Mouse (Mus musculus): ENCODE measurements around the gene Itga5. TPM values are rescaled to one million over a fixed set of nuclear protein-coding genes. Genes with fewer than 3 reads are reported as not detected.

Gene Itga5
- polyA plus RNA-seq, 1 experiment from 2014 or later, result 36.2 TPM

GRCm38 (mm10) chr15:103314181-103314580, 52.4 kb downstream of the Itga5 start:
- TF ChIP-seq CTCF (IDR thresholded peaks at IDR 0.05; ENCODE audit: low read depth) (no peak), EP300 (optimal IDR thresholded peaks at IDR 0.05) (no peak)
- WGBS, result 62% methylated on average over 20 of the region's 22 CpGs
- Histone ChIP-seq H3K4me3 (ENCODE audit: low read depth, low read length) (no peak overlapping the region), H3K36me3 (ENCODE audit: control insufficient read depth, insufficient read depth, low read length) (peaks cover 4% of the 10 kb centered on the region; the same call in 1 of the 2 replicates), H3K9me3 (ENCODE audit: control insufficient read depth, low read length) (no peaks in the 10 kb centered on the region), H3K27ac (replicated peaks) (no peak overlapping the region), H3K4me2 (replicated peaks; ENCODE audit: low read depth) (peak overlapping the region; percentile 50), H3K9ac (ENCODE audit: low read length) (no peak overlapping the region), H3K4me1 (replicated peaks; ENCODE audit: control insufficient read depth, insufficient read depth) (0 out of 2 replicates have a peak, but pooled peaks cover 2% of the 10 kb centered on the region), H3K27me3 (ENCODE audit: control insufficient read depth, insufficient read depth, low read length) (no peaks in the 10 kb centered on the region)
- ATAC-seq (ENCODE audit: low FRiP score, low TSS enrichment) (no peak), DNase-seq (ENCODE audit: low spot score) (no peak)

GRCm38 (mm10) chr15:103313495-103314095, 53.0 kb downstream of the Itga5 start:
- no peaks in the 10 kb centered on the region for H3K27me3 ChIP-seq (ENCODE audit: control insufficient read depth, insufficient read depth, low read length)
- no peak overlapping the region for H3K27ac ChIP-seq (replicated peaks)
- 0 out of 2 replicates have a peak, but pooled peaks cover 2% of the 10 kb centered on the region for H3K4me1 ChIP-seq (replicated peaks; ENCODE audit: control insufficient read depth, insufficient read depth)
- peak; percentile 45 for DNase-seq (ENCODE audit: low spot score)
- 0 out of 2 replicates have a peak overlapping the region, but pooled peaks have one; percentile 3 for H3K4me2 ChIP-seq (replicated peaks; ENCODE audit: low read depth)
- no peak for TF ChIP-seq EP300 (optimal IDR thresholded peaks at IDR 0.05)
- TF ChIP-seq CTCF (IDR thresholded peaks at IDR 0.05; ENCODE audit: low read depth), result peak; percentile 90
- H3K36me3 ChIP-seq (ENCODE audit: control insufficient read depth, insufficient read depth, low read length), result peaks cover 4% of the 10 kb centered on the region; the same call in 1 of the 2 replicates
- 25% methylated on average over 18 of the region's 18 CpGs for WGBS
- no peaks in the 10 kb centered on the region for H3K9me3 ChIP-seq (ENCODE audit: control insufficient read depth, low read length)
- H3K9ac ChIP-seq (ENCODE audit: low read length), result no peak overlapping the region
- ATAC-seq (ENCODE audit: low FRiP score, low TSS enrichment), result no peak; the same call in 1 of the 2 replicates
- no peak overlapping the region for H3K4me3 ChIP-seq (ENCODE audit: low read depth, low read length)

- DNase-seq (ENCODE audit: low spot score) (no peak), ATAC-seq (ENCODE audit: low FRiP score, low TSS enrichment) (no peak)
- no peak for TF ChIP-seq EP300 (optimal IDR thresholded peaks at IDR 0.05)
- TF ChIP-seq CTCF (IDR thresholded peaks at IDR 0.05; ENCODE audit: low read depth), result no peak
- no peaks in the 10 kb centered on the region for H3K9me3 ChIP-seq (ENCODE audit: control insufficient read depth, low read length)
- no peak within 1 kb of the TSS for H3K4me2 ChIP-seq (replicated peaks; ENCODE audit: low read depth)
- no peak within 1 kb of the TSS for H3K4me3 ChIP-seq (ENCODE audit: low read depth, low read length)
- no peak within 1 kb of the TSS for H3K27ac ChIP-seq (replicated peaks)
- WGBS, result 73% methylated on average over 6 of the region's 6 CpGs
- no peaks in the 10 kb centered on the region for H3K27me3 ChIP-seq (ENCODE audit: control insufficient read depth, insufficient read depth, low read length)
- peaks cover 4% of the 10 kb centered on the region; the same call in 1 of the 2 replicates for H3K36me3 ChIP-seq (ENCODE audit: control insufficient read depth, insufficient read depth, low read length)
- no peak within 1 kb of the TSS for H3K9ac ChIP-seq (ENCODE audit: low read length)
- H3K4me1 ChIP-seq (replicated peaks; ENCODE audit: control insufficient read depth, insufficient read depth), result 0 out of 2 replicates have a peak, but pooled peaks cover 2% of the 10 kb centered on the region
Observed at GRCm38 (mm10) chr15:103310365-103310910, 56.1 kb downstream of the Itga5 start, which contains the start of gene Gpr84. Gpr84 (minus strand) TSS chr15:103310612.

GRCm38 (mm10) chr15:103308876-103309580, 57.5 kb downstream of the Itga5 start:
- TF ChIP-seq CTCF (IDR thresholded peaks at IDR 0.05; ENCODE audit: low read depth), result no peak
- no peak for TF ChIP-seq EP300 (optimal IDR thresholded peaks at IDR 0.05)
- H3K9me3 ChIP-seq (ENCODE audit: control insufficient read depth, low read length), result no peaks in the 10 kb centered on the region
- H3K9ac ChIP-seq (ENCODE audit: low read length), result no peak overlapping the region; the same call in 1 of the 2 replicates
- DNase-seq (ENCODE audit: low spot score), result no peak
- 0 out of 2 replicates have a peak overlapping the region, but pooled peaks have one; percentile 14 for H3K4me2 ChIP-seq (replicated peaks; ENCODE audit: low read depth)
- ATAC-seq (ENCODE audit: low FRiP score, low TSS enrichment), result no peak
- H3K4me1 ChIP-seq (replicated peaks; ENCODE audit: control insufficient read depth, insufficient read depth), result peaks cover under 1% of the 10 kb centered on the region
- no peak overlapping the region for H3K27ac ChIP-seq (replicated peaks)
- 67% methylated on average over 26 of the region's 26 CpGs for WGBS
- H3K27me3 ChIP-seq (ENCODE audit: control insufficient read depth, insufficient read depth, low read length), result no peaks in the 10 kb centered on the region
- H3K36me3 ChIP-seq (ENCODE audit: control insufficient read depth, insufficient read depth, low read length), result no peaks in the 10 kb centered on the region
- H3K4me3 ChIP-seq (ENCODE audit: low read depth, low read length), result no peak overlapping the region

- Histone ChIP-seq H3K4me2 (replicated peaks; ENCODE audit: low read depth) (peak overlapping the region; percentile 14; the same call in 1 of the 2 replicates), H3K9me3 (ENCODE audit: control insufficient read depth, low read length) (no peaks in the 10 kb centered on the region), H3K4me1 (replicated peaks; ENCODE audit: control insufficient read depth, insufficient read depth) (peaks cover 7% of the 10 kb centered on the region), H3K9ac (ENCODE audit: low read length) (no peak overlapping the region; the same call in 1 of the 2 replicates), H3K36me3 (ENCODE audit: control insufficient read depth, insufficient read depth, low read length) (no peaks in the 10 kb centered on the region), H3K27me3 (ENCODE audit: control insufficient read depth, insufficient read depth, low read length) (no peaks in the 10 kb centered on the region), H3K27ac (replicated peaks) (no peak overlapping the region), H3K4me3 (ENCODE audit: low read depth, low read length) (no peak overlapping the region)
- DNase-seq (ENCODE audit: low spot score) (peak; percentile 68), ATAC-seq (ENCODE audit: low FRiP score, low TSS enrichment) (no peak; the same call in 1 of the 2 replicates)
- 43% methylated on average over 28 of the region's 28 CpGs for WGBS
- no peak for TF ChIP-seq EP300 (optimal IDR thresholded peaks at IDR 0.05)
- peak; percentile 65 for TF ChIP-seq CTCF (IDR thresholded peaks at IDR 0.05; ENCODE audit: low read depth)
Observed at GRCm38 (mm10) chr15:103308056-103308875, 58.3 kb downstream of the Itga5 start.

Measured in stomach, postnatal 0 days (tissue).